Mouse (Mus musculus): ENCODE measurements at regions not wholly inside any gene's neighbourhood (a gene's known extent, or its start where the extent isn't known, plus 50 kb on each side); places are given as distances from the start of the nearest gene placed in this dataset.

DNA sequence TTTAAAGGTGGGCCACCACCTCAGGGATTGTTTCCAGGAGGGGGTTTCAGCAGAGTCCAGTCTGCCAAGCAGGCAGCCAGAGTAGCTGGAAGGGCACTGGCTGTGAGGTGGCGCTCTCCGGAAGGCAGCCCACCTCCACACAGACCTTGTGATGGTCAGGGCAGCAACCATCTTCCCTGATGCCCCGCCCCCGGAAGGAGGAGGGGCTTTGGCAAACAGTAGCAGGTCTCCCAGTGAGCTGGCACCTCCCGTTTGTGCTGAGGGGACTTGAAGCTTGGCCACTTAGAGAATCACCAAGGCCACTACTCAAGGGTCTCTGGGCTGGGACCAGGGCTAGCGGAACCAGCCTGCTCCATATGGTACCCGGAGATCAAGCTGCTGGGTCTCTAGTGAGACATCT lies 67.4 kb upstream of the Nkx1-1 start:
- TF ChIP-seq POLR2A (IDR thresholded peaks at IDR 0.05; ENCODE audit: borderline replicate concordance, insufficient read depth, low read length) (no peak), CTCF (IDR thresholded peaks at IDR 0.05; ENCODE audit: borderline replicate concordance, insufficient read depth, low read depth, low read length) (no peak)
